Mouse (Mus musculus) regulatory T cell (primary cell): ENCODE results near the gene Degs1.
"Not testable (repeated sequence)": the region's sequence is repeated elsewhere in the genome, so short reads cannot be mapped to it uniquely, and the experiment has no call there.

Source experiments
- in situ Hi-C: fragments of 300-600 bp; cut with MboI, MseI; formaldehyde crosslinking; loops from one replicate; pipeline ENCODE4 v1.15.1; 2025; ENCODE audit warnings: high pct_unique_total_duplicates

The Degs1 gene

GRCm38 (mm10) chr1:182282091-182283075, at the start of gene Degs1:
Gene Degs1, minus strand, starts transcription at chr1:182282804.
- in situ Hi-C loops: loop anchor here (10.0 kb wide), 1 partner anchor 1068 kb away; the partner anchor contains the start of gene Wdr26

- in situ Hi-C loops: no loop called here
These were observed 43.3 kb upstream of the Degs1 start for GRCm38 (mm10) chr1:182325919-182326318.

GRCm38 (mm10) chr1:182324552-182324951, 41.9 kb upstream of the Degs1 start:
- in situ Hi-C loops: no loop called here

- in situ Hi-C loops: no loop called here
These were observed 40.5 kb upstream of the Degs1 start for GRCm38 (mm10) chr1:182323139-182323538.

- in situ Hi-C loops: no loop called here
These were observed 31.6 kb upstream of the Degs1 start for GRCm38 (mm10) chr1:182314201-182314600.

GRCm38 (mm10) chr1:182313181-182313580, 30.6 kb upstream of the Degs1 start:
- in situ Hi-C loops: no loop called here

- in situ Hi-C loops: no loop called here
These were observed 28.8 kb upstream of the Degs1 start for GRCm38 (mm10) chr1:182311376-182311775.

- in situ Hi-C loops: no loop called here
These were observed 27.7 kb upstream of the Degs1 start for GRCm38 (mm10) chr1:182310316-182310715.

- in situ Hi-C loops: no loop called here
These were observed 26.8 kb upstream of the Degs1 start for GRCm38 (mm10) chr1:182309403-182309802.

- in situ Hi-C loops: no loop called here
These were observed 20.3 kb upstream of the Degs1 start for GRCm38 (mm10) chr1:182302916-182303315.

GRCm38 (mm10) chr1:182302176-182302870, 19.7 kb upstream of the Degs1 start:
- in situ Hi-C loops: no loop called here

GRCm38 (mm10) chr1:182297821-182298220, 15.2 kb upstream of the Degs1 start:
- in situ Hi-C loops: no loop called here

- in situ Hi-C loops: no loop called here
These were observed 14.6 kb upstream of the Degs1 start for GRCm38 (mm10) chr1:182297246-182297645.

GRCm38 (mm10) chr1:182296816-182297215, 14.2 kb upstream of the Degs1 start:
- in situ Hi-C loops: no loop called here

- in situ Hi-C loops: no loop called here
These were observed 13.5 kb upstream of the Degs1 start for GRCm38 (mm10) chr1:182296141-182296540.

GRCm38 (mm10) chr1:182292291-182292690, 9.7 kb upstream of the Degs1 start:
- in situ Hi-C loops: no loop called here

- in situ Hi-C loops: not testable (repeated sequence)
These were observed 8.1 kb upstream of the Degs1 start for GRCm38 (mm10) chr1:182290741-182291140.

GRCm38 (mm10) chr1:182289781-182290180, 7.2 kb upstream of the Degs1 start:
- in situ Hi-C loops: loop anchor here (10.0 kb wide), 1 partner anchor 1075 kb away; the partner anchor contains the start of gene Wdr26

- in situ Hi-C loops: loop anchor here (10.0 kb wide), 1 partner anchor 1074 kb away; the partner anchor contains the start of gene Wdr26
These were observed 6.0 kb upstream of the Degs1 start for GRCm38 (mm10) chr1:182288601-182289000.

- in situ Hi-C loops: loop anchor here (10.0 kb wide), 1 partner anchor 1073 kb away; the partner anchor contains the start of gene Wdr26
These were observed 5.2 kb upstream of the Degs1 start for GRCm38 (mm10) chr1:182287781-182288180.

GRCm38 (mm10) chr1:182284795-182285194, 2.2 kb upstream of the Degs1 start:
- in situ Hi-C loops: loop anchor here (10.0 kb wide), 1 partner anchor 1070 kb away; the partner anchor contains the start of gene Wdr26

- in situ Hi-C loops: loop anchor here (10.0 kb wide), 1 partner anchor 1068 kb away; the partner anchor contains the start of gene Wdr26
These were observed 627 bp upstream of the Degs1 start for GRCm38 (mm10) chr1:182283231-182283630.
